Comparison of ENCODE assay signal across 8 mouse cellular contexts in the genomic region with DNA sequence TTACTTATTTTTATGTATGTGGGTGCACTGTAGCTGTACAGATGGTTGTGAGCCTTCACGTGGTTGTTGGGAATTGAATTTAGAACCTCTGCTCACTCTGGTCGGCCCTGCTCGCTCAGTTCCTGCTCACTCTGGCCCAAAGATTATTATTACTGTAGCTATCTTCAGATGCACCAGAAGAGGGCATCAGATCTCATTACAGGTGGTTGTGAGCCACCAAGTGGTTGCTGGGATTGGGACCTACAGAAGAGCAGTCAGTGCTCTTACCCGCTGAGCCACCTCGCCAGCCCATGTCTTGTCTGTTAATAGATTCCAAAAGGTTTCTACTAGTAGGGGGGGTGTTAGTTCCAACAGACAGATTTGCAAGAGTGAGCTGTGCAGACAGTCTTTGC.
DNase-seq lines count a peak whose midpoint lies in the region; ATAC-seq and TF ChIP-seq lines count a peak whose summit lies in the region.
"Not testable (repeated sequence)": the region's sequence is repeated elsewhere in the genome, so short reads cannot be mapped to it uniquely, and the experiment has no call there.

No protein-coding gene starts in this region.

- H3K4me2 ChIP-seq in liver, postnatal 0 days (ENCODE audit: low read depth, low read length) = not testable (repeated sequence)

- intact Hi-C loops in gastrocnemius, adult 2 months (cut with DNase I) = loop anchor here (2.0 kb wide), 1 partner anchor 138 kb away; the partner anchor contains the start of gene 1700069L16Rik

- peaks cover 25% of the 10 kb centered on the region for H3K4me1 ChIP-seq in cerebellum, adult 2 months (ENCODE audit: control insufficient read depth, insufficient read depth, low read length)
- H3K4me1 ChIP-seq in liver, postnatal 0 days (ENCODE audit: insufficient read depth) = not testable (repeated sequence)

- DNase-seq in 416B (ENCODE audit: low read depth) (peak; percentile 42), R1 (ENCODE audit: low read depth, low spot score) (peak; percentile 80)
- peak in 1 of 2 experiments; percentile 67 for DNase-seq in cerebellum, adult 2 months
- peak; percentile 6 for DNase-seq in gastrocnemius, adult 2 months
- DNase-seq in kidney, adult 18-20 months = peak; percentile 10
- peak; percentile 7 to 12 for DNase-seq in kidney, postnatal 36 days
- not testable (repeated sequence) for DNase-seq in liver, postnatal 0 days
- peak; percentile 2 for DNase-seq in splenic B cell, adult 2 months (ENCODE audit: low read depth, low spot score)

- not testable (repeated sequence) for ATAC-seq in liver, postnatal 0 days

- H3K27ac ChIP-seq in cerebellum, adult 2 months (ENCODE audit: insufficient read depth, low read length) = peak overlapping the region; percentile 52; the same call in 1 of the 2 replicates
- not testable (repeated sequence) for H3K27ac ChIP-seq in gastrocnemius, adult 2 months; liver, postnatal 0 days (ENCODE audit: low read depth)

- not testable (repeated sequence) for TF ChIP-seq POLR2A in cerebellum, adult 2 months (IDR thresholded peaks at IDR 0.05; ENCODE audit: borderline replicate concordance, insufficient read depth, low read length)

- not testable (repeated sequence) for H3K27me3 ChIP-seq in cerebellum, adult 2 months (ENCODE audit: control insufficient read depth, insufficient read depth, low read length); liver, postnatal 0 days (ENCODE audit: insufficient read depth, low read length); splenic B cell, adult 2 months (ENCODE audit: control insufficient read depth, insufficient read depth, low read length, poor library complexity, severe bottlenecking)

- not testable (repeated sequence) for H3K9ac ChIP-seq in liver, postnatal 0 days (replicated peaks)

- H3K9me3 ChIP-seq in liver, postnatal 0 days (ENCODE audit: low read length) = not testable (repeated sequence)

- H3K36me3 ChIP-seq in liver, postnatal 0 days (replicated peaks; ENCODE audit: insufficient read depth, low read length); splenic B cell, adult 2 months (ENCODE audit: control insufficient read depth, insufficient read depth, low read length, poor library complexity, severe bottlenecking): not testable (repeated sequence)

- H3K4me3 ChIP-seq in cerebellum, adult 2 months (replicated peaks; ENCODE audit: insufficient read depth, low read depth, low read length); gastrocnemius, adult 2 months; liver, postnatal 0 days (ENCODE audit: low read depth, low read length): not testable (repeated sequence)

- peak; percentile 46; the same call in 1 of the 2 replicates for TF ChIP-seq CTCF in cerebellum, adult 2 months (IDR thresholded peaks at IDR 0.05; ENCODE audit: borderline replicate concordance, insufficient read depth, low read depth, low read length)
- TF ChIP-seq CTCF in gastrocnemius, adult 2 months (IDR thresholded peaks at IDR 0.05) = peak; percentile 39; the same call in 1 of the 2 replicates
- TF ChIP-seq CTCF in liver, postnatal 0 days (IDR thresholded peaks at IDR 0.05; ENCODE audit: low read depth) = peak; percentile 39

- TF ChIP-seq EP300 in liver, postnatal 0 days (IDR thresholded peaks at IDR 0.05; ENCODE audit: low read depth) = not testable (repeated sequence)

- 49% methylated on average over 5 of the region's 5 CpGs for WGBS in cerebellum, adult 2 months
- WGBS in liver, postnatal 0 days (ENCODE audit: insufficient replicate concordance) = 62% methylated on average over 5 of the region's 5 CpGs
